Mouse (Mus musculus) cortical plate, adult 2 months (tissue): ENCODE measurements around the gene Gm20683.

Experiments used
- CTCF ChIP-seq: fragments of 200-500 bp; IDR thresholded peaks from 2 replicates; pipeline ENCODE4 v1.5.1; 2011; ENCODE audit warnings: mild to moderate bottlenecking, control low read depth, low read length; ENCODE audit not compliant: insufficient read depth; ENCODE audit errors: extremely low read depth
- POLR2A ChIP-seq: fragments of 200-500 bp; IDR thresholded peaks from 2 replicates; pipeline ENCODE4 v1.6.1; 2011; ENCODE audit warnings: mild to moderate bottlenecking, low read length, control low read depth; ENCODE audit not compliant: insufficient read depth; ENCODE audit errors: extremely low read depth

GRCm38 (mm10) chr17:25823452-25823851 lies 18.1 kb downstream of the Gm20683 start, which contains the start of gene Wdr24:
- TF ChIP-seq CTCF, result no peak
- TF ChIP-seq POLR2A, result peak; percentile 61; the same call in 1 of the 2 replicates
